Mouse (Mus musculus): ENCODE measurements at regions not wholly inside any gene's neighbourhood (a gene's known extent, or its start where the extent isn't known, plus 50 kb on each side); places are given as distances from the start of the nearest gene placed in this dataset.
A peak's percentile ranks its signal among the peaks of the same experiment; 100 is the strongest.
"Not testable (repeated sequence)": the region's sequence is repeated elsewhere in the genome, so short reads cannot be mapped to it uniquely, and the experiment has no call there.

- H3K9ac ChIP-seq (replicated peaks; ENCODE audit: low read length) = no peak overlapping the region
- peak overlapping the region; percentile 46 for H3K27ac ChIP-seq (ENCODE audit: low read length)
- no peak overlapping the region for H3K4me3 ChIP-seq (ENCODE audit: low read length)
- no peaks in the 10 kb centered on the region for H3K36me3 ChIP-seq (ENCODE audit: insufficient read depth, low read length)
- H3K4me1 ChIP-seq (ENCODE audit: insufficient read depth, low read length) = no peaks in the 10 kb centered on the region
- 46% methylated on average over 9 of the region's 9 CpGs for WGBS
- H3K4me2 ChIP-seq (replicated peaks; ENCODE audit: low read depth, low read length) = no peak overlapping the region
- ATAC-seq (ENCODE audit: low FRiP score, low TSS enrichment) = peak; percentile 57; the same call in 1 of the 2 replicates
- H3K27me3 ChIP-seq (ENCODE audit: insufficient read depth, low read length) = peaks cover 4% of the 10 kb centered on the region; the same call in 1 of the 2 replicates
- H3K9me3 ChIP-seq (ENCODE audit: low read length) = no peaks in the 10 kb centered on the region
Measured at GRCm38 (mm10) chrX:162359767-162360545, 200.4 kb upstream of the Nhs start.

GRCm38 (mm10) chrX:162348341-162348740 is 188.8 kb upstream of the Nhs start:
- H3K36me3 ChIP-seq (ENCODE audit: insufficient read depth, low read length) = no peaks in the 10 kb centered on the region
- H3K9ac ChIP-seq (replicated peaks; ENCODE audit: low read length) = no peak overlapping the region
- WGBS = 46% methylated on average over 4 of the region's 4 CpGs
- ATAC-seq (ENCODE audit: low FRiP score, low TSS enrichment) = no peak
- H3K4me1 ChIP-seq (ENCODE audit: insufficient read depth, low read length) = no peaks in the 10 kb centered on the region
- no peak overlapping the region for H3K4me3 ChIP-seq (ENCODE audit: low read length)
- peaks cover 18% of the 10 kb centered on the region; the same call in 1 of the 2 replicates for H3K27me3 ChIP-seq (ENCODE audit: insufficient read depth, low read length)
- H3K27ac ChIP-seq (ENCODE audit: low read length) = no peak overlapping the region
- H3K9me3 ChIP-seq (ENCODE audit: low read length) = no peaks in the 10 kb centered on the region
- no peak overlapping the region for H3K4me2 ChIP-seq (replicated peaks; ENCODE audit: low read depth, low read length)

GRCm38 (mm10) chrX:162347886-162348285 is 188.4 kb upstream of the Nhs start:
- WGBS = 49% methylated on average over 2 of the region's 2 CpGs
- H3K36me3 ChIP-seq (ENCODE audit: insufficient read depth, low read length) = no peaks in the 10 kb centered on the region
- no peaks in the 10 kb centered on the region for H3K9me3 ChIP-seq (ENCODE audit: low read length)
- no peak overlapping the region for H3K4me3 ChIP-seq (ENCODE audit: low read length)
- no peak overlapping the region for H3K4me2 ChIP-seq (replicated peaks; ENCODE audit: low read depth, low read length)
- H3K27me3 ChIP-seq (ENCODE audit: insufficient read depth, low read length) = peaks cover 18% of the 10 kb centered on the region; the same call in 1 of the 2 replicates
- no peak overlapping the region for H3K27ac ChIP-seq (ENCODE audit: low read length)
- ATAC-seq (ENCODE audit: low FRiP score, low TSS enrichment) = no peak
- H3K9ac ChIP-seq (replicated peaks; ENCODE audit: low read length) = no peak overlapping the region
- no peaks in the 10 kb centered on the region for H3K4me1 ChIP-seq (ENCODE audit: insufficient read depth, low read length)

- 50% methylated on average over 3 of the region's 3 CpGs for WGBS
- no peaks in the 10 kb centered on the region for H3K9me3 ChIP-seq (ENCODE audit: low read length)
- no peak overlapping the region for H3K27ac ChIP-seq (ENCODE audit: low read length)
- H3K4me2 ChIP-seq (replicated peaks; ENCODE audit: low read depth, low read length) = no peak overlapping the region
- ATAC-seq (ENCODE audit: low FRiP score, low TSS enrichment) = no peak
- H3K36me3 ChIP-seq (ENCODE audit: insufficient read depth, low read length) = no peaks in the 10 kb centered on the region
- no peak overlapping the region for H3K9ac ChIP-seq (replicated peaks; ENCODE audit: low read length)
- H3K4me1 ChIP-seq (ENCODE audit: insufficient read depth, low read length) = no peaks in the 10 kb centered on the region
- H3K27me3 ChIP-seq (ENCODE audit: insufficient read depth, low read length) = peaks cover 18% of the 10 kb centered on the region; the same call in 1 of the 2 replicates
- no peak overlapping the region for H3K4me3 ChIP-seq (ENCODE audit: low read length)
Measured at GRCm38 (mm10) chrX:162345497-162346143, 186.1 kb upstream of the Nhs start.

GRCm38 (mm10) chrX:162332121-162332520 is 172.6 kb upstream of the Nhs start:
- Histone ChIP-seq H3K27ac (ENCODE audit: low read length) (no peak overlapping the region), H3K4me1 (ENCODE audit: insufficient read depth, low read length) (no peaks in the 10 kb centered on the region), H3K9me3 (ENCODE audit: low read length) (no peaks in the 10 kb centered on the region), H3K4me3 (ENCODE audit: low read length) (no peak overlapping the region), H3K36me3 (ENCODE audit: insufficient read depth, low read length) (no peaks in the 10 kb centered on the region), H3K9ac (replicated peaks; ENCODE audit: low read length) (no peak overlapping the region), H3K27me3 (ENCODE audit: insufficient read depth, low read length) (no peaks in the 10 kb centered on the region), H3K4me2 (replicated peaks; ENCODE audit: low read depth, low read length) (no peak overlapping the region)
- no peak for ATAC-seq (ENCODE audit: low FRiP score, low TSS enrichment)
- 87% methylated on average over 5 of the region's 5 CpGs for WGBS

- H3K4me2 ChIP-seq (replicated peaks; ENCODE audit: low read depth, low read length) = no peak overlapping the region
- no peaks in the 10 kb centered on the region for H3K27me3 ChIP-seq (ENCODE audit: insufficient read depth, low read length)
- no peaks in the 10 kb centered on the region for H3K4me1 ChIP-seq (ENCODE audit: insufficient read depth, low read length)
- no peak overlapping the region for H3K27ac ChIP-seq (ENCODE audit: low read length)
- H3K9ac ChIP-seq (replicated peaks; ENCODE audit: low read length) = no peak overlapping the region
- WGBS = 61% methylated on average over 2 of the region's 2 CpGs
- no peaks in the 10 kb centered on the region for H3K9me3 ChIP-seq (ENCODE audit: low read length)
- ATAC-seq (ENCODE audit: low FRiP score, low TSS enrichment) = no peak
- no peaks in the 10 kb centered on the region for H3K36me3 ChIP-seq (ENCODE audit: insufficient read depth, low read length)
- H3K4me3 ChIP-seq (ENCODE audit: low read length) = no peak overlapping the region
Measured at GRCm38 (mm10) chrX:162307646-162308045, 148.1 kb upstream of the Nhs start.

GRCm38 (mm10) chrX:162304145-162304544 is 144.6 kb upstream of the Nhs start:
- no peak overlapping the region for H3K9ac ChIP-seq (replicated peaks; ENCODE audit: low read length)
- no peak overlapping the region for H3K27ac ChIP-seq (ENCODE audit: low read length)
- H3K9me3 ChIP-seq (ENCODE audit: low read length) = no peaks in the 10 kb centered on the region
- H3K4me3 ChIP-seq (ENCODE audit: low read length) = no peak overlapping the region
- H3K27me3 ChIP-seq (ENCODE audit: insufficient read depth, low read length) = no peaks in the 10 kb centered on the region
- H3K4me1 ChIP-seq (ENCODE audit: insufficient read depth, low read length) = no peaks in the 10 kb centered on the region
- no peak for ATAC-seq (ENCODE audit: low FRiP score, low TSS enrichment)
- no peaks in the 10 kb centered on the region for H3K36me3 ChIP-seq (ENCODE audit: insufficient read depth, low read length)
- H3K4me2 ChIP-seq (replicated peaks; ENCODE audit: low read depth, low read length) = no peak overlapping the region

GRCm38 (mm10) chrX:162302788-162303187 is 143.3 kb upstream of the Nhs start:
- Histone ChIP-seq H3K4me3 (ENCODE audit: low read length) (no peak overlapping the region), H3K36me3 (ENCODE audit: insufficient read depth, low read length) (no peaks in the 10 kb centered on the region), H3K4me2 (replicated peaks; ENCODE audit: low read depth, low read length) (no peak overlapping the region), H3K9ac (replicated peaks; ENCODE audit: low read length) (no peak overlapping the region), H3K4me1 (ENCODE audit: insufficient read depth, low read length) (no peaks in the 10 kb centered on the region), H3K27me3 (ENCODE audit: insufficient read depth, low read length) (no peaks in the 10 kb centered on the region), H3K9me3 (ENCODE audit: low read length) (no peaks in the 10 kb centered on the region), H3K27ac (ENCODE audit: low read length) (no peak overlapping the region)
- no peak for ATAC-seq (ENCODE audit: low FRiP score, low TSS enrichment)

GRCm38 (mm10) chrX:162291234-162291633 is 131.7 kb upstream of the Nhs start:
- peaks cover 2% of the 10 kb centered on the region; the same call in 1 of the 2 replicates for H3K27me3 ChIP-seq (ENCODE audit: insufficient read depth, low read length)
- no peak overlapping the region for H3K4me2 ChIP-seq (replicated peaks; ENCODE audit: low read depth, low read length)
- H3K36me3 ChIP-seq (ENCODE audit: insufficient read depth, low read length) = no peaks in the 10 kb centered on the region
- no peak overlapping the region for H3K9ac ChIP-seq (replicated peaks; ENCODE audit: low read length)
- no peak overlapping the region for H3K27ac ChIP-seq (ENCODE audit: low read length)
- H3K4me1 ChIP-seq (ENCODE audit: insufficient read depth, low read length) = no peaks in the 10 kb centered on the region
- H3K4me3 ChIP-seq (ENCODE audit: low read length) = no peak overlapping the region
- no peaks in the 10 kb centered on the region for H3K9me3 ChIP-seq (ENCODE audit: low read length)
- ATAC-seq (ENCODE audit: low FRiP score, low TSS enrichment) = no peak
- 96% methylated on average over 1 of the region's 1 CpGs for WGBS

GRCm38 (mm10) chrX:162286155-162286554 is 126.6 kb upstream of the Nhs start:
- H3K4me3 ChIP-seq (ENCODE audit: low read length); H3K27me3 ChIP-seq (ENCODE audit: insufficient read depth, low read length): not testable (repeated sequence)

More at GRCm38 (mm10) chrX:162286155-162286554, 126.6 kb upstream of the Nhs start:
- not testable (repeated sequence) for H3K9me3 ChIP-seq (ENCODE audit: low read length); H3K27ac ChIP-seq (ENCODE audit: low read length); H3K4me2 ChIP-seq (replicated peaks; ENCODE audit: low read depth, low read length); H3K36me3 ChIP-seq (ENCODE audit: insufficient read depth, low read length); H3K9ac ChIP-seq (replicated peaks; ENCODE audit: low read length); H3K4me1 ChIP-seq (ENCODE audit: insufficient read depth, low read length); ATAC-seq (ENCODE audit: low FRiP score, low TSS enrichment)

All from kidney, embryonic 16.5 days (tissue).